Mouse (Mus musculus) liver, postnatal 0 days (tissue): ENCODE results near the gene Polr1e. TPM values are rescaled to one million over a fixed set of nuclear protein-coding genes. Genes with fewer than 3 reads are reported as not detected.

Experiments used
- ATAC-seq: fragments of 200-750 bp; cut with Nextera tagmentation; 2 replicates; pipeline ENCODE4 v1.8.0; 2017; ENCODE audit warnings: mild to moderate bottlenecking, moderate library complexity
- DNase-seq: peaks from one replicate; pipeline ENCODE4 v3.0.0-alpha.2; 2016
- H3K27ac ChIP-seq: fragments of 300-500 bp; sonication (generic); 2 replicates; pipeline ENCODE4 v1.5.1; 2014; ENCODE audit warnings: antibody characterized with exemption, moderate library complexity, mild to moderate bottlenecking, low read depth
- H3K27me3 ChIP-seq: fragments of 300-500 bp; sonication (generic); 2 replicates; pipeline ENCODE4 v1.6.1; 2014; ENCODE audit warnings: low read length, control low read depth, mixed read lengths; ENCODE audit not compliant: insufficient read depth
- H3K36me3 ChIP-seq: fragments of 300-500 bp; sonication (generic); replicated peaks from 2 replicates; pipeline ENCODE4 v1.6.1; 2014; ENCODE audit warnings: mild to moderate bottlenecking, control low read depth, low read length, moderate library complexity, mixed read lengths; ENCODE audit not compliant: insufficient read depth
- H3K4me1 ChIP-seq: fragments of 300-500 bp; sonication (generic); 2 replicates; pipeline ENCODE4 v1.6.1; 2014; ENCODE audit warnings: antibody characterized with exemption, mild to moderate bottlenecking, control low read depth; ENCODE audit not compliant: insufficient read depth
- H3K4me2 ChIP-seq: fragments of 300-500 bp; sonication (generic); 2 replicates; pipeline ENCODE4 v1.6.1; 2014; ENCODE audit warnings: low read depth, mild to moderate bottlenecking, low read length, moderate library complexity, mixed read lengths
- H3K4me3 ChIP-seq: fragments of 300-500 bp; sonication (generic); 2 replicates; pipeline ENCODE4 v1.5.1; 2014; ENCODE audit warnings: low read depth, low read length
- H3K9ac ChIP-seq: fragments of 300-500 bp; sonication (generic); replicated peaks from 2 replicates; pipeline ENCODE4 v1.6.1; 2014; ENCODE audit warnings: mild to moderate bottlenecking, moderate library complexity
- H3K9me3 ChIP-seq: fragments of 300-500 bp; sonication (generic); 2 replicates; pipeline ENCODE4 v1.6.1; 2016; ENCODE audit warnings: mild to moderate bottlenecking, control low read depth, low read length, mixed read lengths
- CTCF ChIP-seq: sonication (generic); IDR thresholded peaks from 2 replicates; pipeline ENCODE4 v1.5.1; 2016; ENCODE audit warnings: antibody characterized with exemption, low read depth
- EP300 ChIP-seq: IDR thresholded peaks from 2 replicates; pipeline ENCODE4 v1.6.1; 2016; ENCODE audit warnings: antibody characterized with exemption, low read depth, mild to moderate bottlenecking
- WGBS: fragments of 180-500 bp; shearing (Covaris S2); extraction: QIAGEN DNeasy Blood & Tissue Kit; methylation state at CpG from one replicate; pipeline ENCODE4 v1.1.7; 2014; ENCODE audit not compliant: insufficient replicate concordance; 5-methylcytosine and 5-hydroxymethylcytosine counted together
- polyA plus RNA-seq: library from polyadenylated mRNA; unstranded; fragments of >200 nt; fragmentation: Nextera tagmentation; extraction: Ambion mirVana; gene quantifications from 2 replicates; pipeline ENCODE4 v1.2.1, GENCODE M21; 2015

Gene Polr1e
- polyA plus RNA-seq, result 8.7 and 11.0 TPM in 2 replicates

DNA sequence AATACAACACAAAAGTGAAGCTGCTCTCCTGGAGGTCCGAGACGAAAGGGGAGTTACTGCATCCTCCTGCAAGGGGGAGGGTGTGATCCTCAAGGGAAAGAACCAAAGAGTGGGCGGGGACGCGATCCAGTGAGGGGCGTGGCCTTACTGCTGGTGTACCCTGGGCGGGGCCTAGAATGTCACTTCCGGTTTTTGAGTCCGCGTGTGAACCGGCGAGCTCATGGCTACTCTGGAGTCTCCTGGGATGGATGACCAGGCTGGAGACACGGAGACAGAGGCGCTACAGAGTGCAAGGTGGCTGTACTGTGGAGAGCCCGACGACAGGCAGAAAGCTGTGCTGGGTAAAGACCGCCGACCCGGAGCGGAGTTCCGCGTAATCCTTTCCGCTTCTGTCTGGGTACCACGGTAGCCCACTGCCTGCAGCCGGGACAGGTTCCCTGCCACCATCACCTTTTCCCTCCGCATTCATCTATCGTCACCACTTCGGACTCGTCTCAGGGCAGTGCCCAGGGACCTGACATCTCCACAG lies at the start of gene Polr1e:
Gene Polr1e, plus strand, starts transcription at position 132 of the 529 bp plus-strand sequence.
- peak within 1 kb of the TSS; percentile 65 for H3K9ac ChIP-seq
- under 1% methylated on average over 29 of the region's 29 CpGs for WGBS

DNA sequence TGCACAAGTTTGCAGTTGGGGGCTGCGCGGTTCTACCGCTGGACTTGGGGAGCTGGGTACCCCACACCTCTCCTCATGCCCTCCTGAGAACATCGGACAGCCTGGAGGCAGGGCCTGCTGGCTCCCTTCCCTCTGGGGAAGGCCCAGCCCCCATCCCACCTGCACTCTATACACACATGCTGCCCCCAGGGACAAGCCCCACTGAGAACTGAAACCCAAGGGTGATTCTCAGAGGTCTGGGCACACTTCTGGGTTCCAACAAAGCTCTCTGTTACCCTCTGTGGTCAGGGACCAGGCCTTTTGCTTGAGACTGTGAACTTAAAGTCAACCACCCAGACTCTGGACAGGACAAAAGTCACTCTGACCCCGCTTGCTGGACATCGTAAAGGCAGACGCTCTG lies 48.3 kb upstream of the Polr1e start:
- Histone ChIP-seq H3K36me3 (no peaks in the 10 kb centered on the region), H3K9ac (no peak overlapping the region), H3K27me3 (no peaks in the 10 kb centered on the region), H3K4me1 (peaks cover 12% of the 10 kb centered on the region), H3K27ac (0 out of 2 replicates have a peak overlapping the region, but pooled peaks have one; percentile 22), H3K4me3 (no peak overlapping the region), H3K4me2 (no peak overlapping the region), H3K9me3 (no peaks in the 10 kb centered on the region)
- WGBS, result 82% methylated on average over 7 of the region's 7 CpGs
- TF ChIP-seq EP300 (no peak), CTCF (no peak; the same call in 1 of the 2 replicates)
- DNase-seq (peak; percentile 54), ATAC-seq (peak; percentile 24; the same call in 1 of the 2 replicates)

More for the DNA sequence above, at the start of gene Polr1e:
- peak; percentile 96 for DNase-seq
- Histone ChIP-seq H3K4me1 (peaks cover 18% of the 10 kb centered on the region), H3K27ac (no peak within 1 kb of the TSS), H3K4me3 (peak within 1 kb of the TSS; percentile 84), H3K4me2 (peak within 1 kb of the TSS; percentile 88), H3K9me3 (no peaks in the 10 kb centered on the region), H3K27me3 (no peaks in the 10 kb centered on the region), H3K36me3 (no peaks in the 10 kb centered on the region; the same call in 1 of the 2 replicates)
- ATAC-seq, result peak; percentile 89
- no peak for TF ChIP-seq EP300
- TF ChIP-seq CTCF, result no peak

DNA sequence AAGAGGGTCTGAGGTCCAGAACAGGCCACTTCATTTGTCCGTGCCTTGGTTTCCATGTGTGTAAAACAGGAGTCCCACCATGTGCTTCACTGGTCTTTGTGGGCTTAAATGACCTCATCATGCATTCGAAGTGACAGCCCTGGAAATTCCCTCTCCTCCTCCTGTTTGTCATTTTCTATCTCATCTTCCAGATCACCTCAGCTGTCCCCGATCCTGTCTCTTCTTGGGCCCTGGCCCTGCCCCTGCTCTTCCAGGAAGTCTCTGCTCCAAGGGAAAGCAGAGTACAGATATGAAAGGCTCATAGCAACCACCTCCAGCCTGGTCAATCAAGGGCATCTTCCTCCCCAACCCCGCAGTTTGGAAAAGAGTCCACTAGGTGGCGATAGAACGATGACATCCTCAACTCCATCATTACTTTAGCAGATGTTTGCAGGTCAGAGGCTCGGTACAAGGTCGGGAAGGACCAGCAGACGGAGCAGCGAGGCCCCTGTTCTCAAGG lies 47.7 kb upstream of the Polr1e start:
- Histone ChIP-seq H3K9ac (no peak overlapping the region), H3K36me3 (no peaks in the 10 kb centered on the region), H3K9me3 (no peaks in the 10 kb centered on the region), H3K27me3 (no peaks in the 10 kb centered on the region), H3K4me1 (peaks cover 12% of the 10 kb centered on the region), H3K4me3 (no peak overlapping the region), H3K27ac (no peak overlapping the region), H3K4me2 (no peak overlapping the region)
- TF ChIP-seq EP300, result no peak
- TF ChIP-seq CTCF, result peak; percentile 91
- peak; percentile 75 for DNase-seq
- ATAC-seq, result no peak
- WGBS, result 16% methylated on average over 10 of the region's 10 CpGs

DNA sequence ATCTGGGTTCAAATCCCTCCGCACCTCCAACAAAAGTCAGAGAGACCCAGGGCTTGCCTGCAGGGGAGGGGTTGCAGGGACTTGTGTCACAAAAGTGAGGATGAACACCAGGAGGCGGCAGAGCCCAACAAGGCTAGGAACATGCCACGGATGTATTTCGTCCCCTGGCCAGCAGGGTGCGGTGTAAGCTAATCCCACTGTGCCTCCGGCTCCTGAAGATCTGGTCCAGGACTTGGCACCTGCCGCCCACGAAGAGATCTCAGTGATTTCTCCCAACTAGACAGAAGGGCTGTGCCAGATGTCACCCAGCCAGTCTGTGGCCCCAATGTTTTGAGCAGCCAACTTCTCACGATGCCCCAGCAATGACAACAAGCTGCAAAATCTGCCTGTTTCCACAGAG lies 44.9 kb upstream of the Polr1e start:
- H3K36me3 ChIP-seq, result no peaks in the 10 kb centered on the region
- DNase-seq (peak; percentile 92), ATAC-seq (peak; percentile 82)
- no peaks in the 10 kb centered on the region for H3K27me3 ChIP-seq
- 0 out of 2 replicates have a peak overlapping the region, but pooled peaks have one; percentile 9 for H3K9ac ChIP-seq
- H3K4me1 ChIP-seq, result peaks cover 12% of the 10 kb centered on the region
- 9% methylated on average over 9 of the region's 9 CpGs for WGBS
- no peak overlapping the region for H3K27ac ChIP-seq
- peak overlapping the region; percentile 58 for H3K4me2 ChIP-seq
- peak; percentile 100 for TF ChIP-seq CTCF
- TF ChIP-seq EP300, result no peak
- no peak overlapping the region for H3K4me3 ChIP-seq
- H3K9me3 ChIP-seq, result no peaks in the 10 kb centered on the region

DNA sequence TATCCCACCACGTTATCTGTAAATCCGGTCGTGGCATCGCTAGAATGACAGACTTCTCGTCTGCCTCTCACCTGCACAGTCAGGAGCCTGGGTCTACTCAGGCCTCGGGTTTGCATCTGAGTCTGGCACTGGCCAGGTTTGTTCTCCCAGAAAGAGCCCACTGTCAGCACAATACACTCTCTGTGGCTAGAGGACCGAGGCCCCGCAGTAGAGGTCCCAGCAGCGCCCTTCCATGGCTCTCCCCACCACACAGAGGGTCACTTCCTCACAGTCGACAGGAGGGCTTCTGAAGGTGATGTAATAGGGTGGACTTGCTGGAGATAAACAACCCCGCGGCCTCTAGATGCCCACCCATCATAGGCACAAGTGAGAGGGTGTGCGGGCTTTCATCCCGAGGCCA lies 44.5 kb upstream of the Polr1e start:
- Histone ChIP-seq H3K27me3 (no peaks in the 10 kb centered on the region), H3K36me3 (no peaks in the 10 kb centered on the region), H3K9me3 (no peaks in the 10 kb centered on the region), H3K9ac (0 out of 2 replicates have a peak overlapping the region, but pooled peaks have one; percentile 9), H3K27ac (0 out of 2 replicates have a peak overlapping the region, but pooled peaks have one; percentile 16), H3K4me3 (no peak overlapping the region), H3K4me1 (peaks cover 15% of the 10 kb centered on the region), H3K4me2 (peak overlapping the region; percentile 58)
- ATAC-seq (peak; percentile 14), DNase-seq (no peak)
- TF ChIP-seq CTCF (no peak), EP300 (no peak)
- 41% methylated on average over 14 of the region's 14 CpGs for WGBS

DNA sequence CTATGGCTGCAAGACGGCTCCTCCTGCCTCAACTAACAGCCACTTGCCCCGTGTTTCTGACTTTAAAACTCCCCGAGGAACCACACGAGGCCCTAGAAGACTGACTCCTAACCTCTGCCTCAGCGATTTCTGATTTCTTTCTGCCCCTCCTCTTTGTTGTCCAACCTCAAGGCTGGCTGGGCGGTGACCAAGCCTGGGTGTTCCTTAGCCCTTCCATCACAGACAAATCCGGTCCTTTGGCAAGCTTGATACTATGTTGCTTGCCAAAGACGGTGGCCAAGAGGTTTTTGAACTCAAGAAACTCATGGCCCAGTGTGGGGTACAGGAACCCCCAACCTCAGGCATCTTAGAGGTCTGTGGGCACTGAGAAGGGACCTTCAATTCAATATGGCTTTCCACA lies 44.1 kb upstream of the Polr1e start:
- Histone ChIP-seq H3K4me2 (no peak overlapping the region), H3K36me3 (no peaks in the 10 kb centered on the region), H3K4me3 (no peak overlapping the region), H3K9ac (no peak overlapping the region), H3K4me1 (peaks cover 20% of the 10 kb centered on the region), H3K9me3 (no peaks in the 10 kb centered on the region), H3K27ac (no peak overlapping the region), H3K27me3 (no peaks in the 10 kb centered on the region)
- TF ChIP-seq EP300 (no peak), CTCF (no peak)
- ATAC-seq (no peak), DNase-seq (no peak)
- 66% methylated on average over 8 of the region's 8 CpGs for WGBS
